Mouse (Mus musculus): Measurements from ENCODE around the gene Slc2a9.
"Not testable (repeated sequence)": the region's sequence is repeated elsewhere in the genome, so short reads cannot be mapped to it uniquely, and the experiment has no call there.

The Slc2a9 gene

GRCm38 (mm10) chr5:38500043-38500442, 2.9 kb downstream of the Slc2a9 start:
- in situ Hi-C loops (cut with MseI, MboI): no loop called here

- in situ Hi-C loops (cut with MseI, MboI): no loop called here
These were observed 3.6 kb downstream of the Slc2a9 start for GRCm38 (mm10) chr5:38499316-38499811.

- in situ Hi-C loops (cut with MseI, MboI): no loop called here
These were observed 4.5 kb downstream of the Slc2a9 start for GRCm38 (mm10) chr5:38498479-38498878.

- in situ Hi-C loops (cut with MseI, MboI): no loop called here
These were observed 6.4 kb downstream of the Slc2a9 start for GRCm38 (mm10) chr5:38496491-38497057.

- in situ Hi-C loops (cut with MseI, MboI): no loop called here
These were observed 9.1 kb downstream of the Slc2a9 start for GRCm38 (mm10) chr5:38493890-38494289.

GRCm38 (mm10) chr5:38491763-38492162, 11.2 kb downstream of the Slc2a9 start:
- in situ Hi-C loops (cut with MseI, MboI): no loop called here

GRCm38 (mm10) chr5:38489739-38490138, 13.2 kb downstream of the Slc2a9 start:
- in situ Hi-C loops (cut with MseI, MboI): no loop called here

GRCm38 (mm10) chr5:38488673-38489615, 14.0 kb downstream of the Slc2a9 start:
- in situ Hi-C loops (cut with MseI, MboI): no loop called here

GRCm38 (mm10) chr5:38488026-38488425, 14.9 kb downstream of the Slc2a9 start:
- in situ Hi-C loops (cut with MseI, MboI): no loop called here

- in situ Hi-C loops (cut with MseI, MboI): no loop called here
These were observed 15.7 kb downstream of the Slc2a9 start for GRCm38 (mm10) chr5:38487247-38487646.

- in situ Hi-C loops (cut with MseI, MboI): no loop called here
These were observed 17.0 kb downstream of the Slc2a9 start for GRCm38 (mm10) chr5:38485946-38486345.

- in situ Hi-C loops (cut with MseI, MboI): no loop called here
These were observed 19.3 kb downstream of the Slc2a9 start for GRCm38 (mm10) chr5:38483518-38484110.

- in situ Hi-C loops (cut with MseI, MboI): no loop called here
These were observed 21.9 kb downstream of the Slc2a9 start for GRCm38 (mm10) chr5:38480822-38481707.

- in situ Hi-C loops (cut with MseI, MboI): no loop called here
These were observed 22.8 kb downstream of the Slc2a9 start for GRCm38 (mm10) chr5:38479908-38480725.

- in situ Hi-C loops (cut with MseI, MboI): not testable (repeated sequence)
These were observed 23.4 kb downstream of the Slc2a9 start for GRCm38 (mm10) chr5:38479545-38479907.

GRCm38 (mm10) chr5:38479027-38479426, 23.9 kb downstream of the Slc2a9 start:
- in situ Hi-C loops (cut with MseI, MboI): no loop called here

- in situ Hi-C loops (cut with MseI, MboI): no loop called here
These were observed 25.1 kb downstream of the Slc2a9 start for GRCm38 (mm10) chr5:38477731-38478445.

- in situ Hi-C loops (cut with MseI, MboI): no loop called here
These were observed 25.9 kb downstream of the Slc2a9 start for GRCm38 (mm10) chr5:38476861-38477565.

- in situ Hi-C loops (cut with MseI, MboI): no loop called here
These were observed 32.1 kb downstream of the Slc2a9 start for GRCm38 (mm10) chr5:38470881-38471280.
